Mouse (Mus musculus): ENCODE data around the gene Erv3. TPM values are rescaled to one million over a fixed set of nuclear protein-coding genes. Genes with fewer than 3 reads are reported as not detected.
A peak's percentile ranks its signal among the peaks of the same experiment; 100 is the strongest.

Erv3 gene
- polyA plus RNA-seq, 1 experiment from 2014 or later, result not detected

DNA sequence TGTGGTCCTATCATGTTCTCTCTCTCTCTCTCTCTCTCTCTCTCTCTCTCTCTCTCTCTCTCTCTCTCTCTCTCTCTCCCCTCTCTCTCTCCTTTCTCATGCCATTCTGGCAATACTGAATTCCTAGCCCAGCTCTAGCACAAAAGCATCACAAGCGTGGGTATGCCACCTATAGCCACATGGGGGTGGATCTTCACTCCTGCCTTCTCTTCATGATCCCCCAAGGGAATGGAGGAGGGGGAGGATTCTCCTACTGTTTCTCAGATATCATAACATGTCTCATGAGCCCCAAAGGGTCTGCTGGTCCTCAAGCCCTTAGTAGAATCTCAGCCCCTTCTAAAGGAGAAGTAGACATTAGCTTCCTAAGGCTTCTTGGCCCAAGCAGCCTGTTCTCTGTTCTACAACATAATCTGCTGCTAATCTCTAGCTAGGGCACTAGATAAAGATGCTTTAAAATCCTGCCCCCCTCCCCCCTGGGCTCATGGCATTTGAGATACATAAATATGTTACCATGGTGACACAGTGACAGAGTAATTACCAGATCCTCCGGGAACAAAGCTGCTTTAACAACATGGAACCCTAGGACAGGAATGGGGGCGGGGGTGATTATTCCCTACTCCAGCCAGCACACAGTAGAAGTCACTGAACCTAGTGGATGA, 3.2 kb upstream of the Erv3 start:
- H3K4me3 ChIP-seq, result no peak overlapping the region
- H3K36me3 ChIP-seq, result no peaks in the 10 kb centered on the region
- no peaks in the 10 kb centered on the region for H3K9me3 ChIP-seq (replicated peaks)
- ATAC-seq (replicated peaks; ENCODE audit: insufficient number of reproducible peaks, insufficient read depth, low FRiP score, low read depth), result no peak
- H3K4me1 ChIP-seq (replicated peaks), result no peaks in the 10 kb centered on the region
- WGBS, result 70% methylated on average over 3 of the region's 3 CpGs
- H3K4me2 ChIP-seq, result no peak overlapping the region
- H3K27ac ChIP-seq, result no peak overlapping the region
- H3K27me3 ChIP-seq, result peaks cover 5% of the 10 kb centered on the region; the same call in 1 of the 2 replicates
- no peak overlapping the region for H3K9ac ChIP-seq

DNA sequence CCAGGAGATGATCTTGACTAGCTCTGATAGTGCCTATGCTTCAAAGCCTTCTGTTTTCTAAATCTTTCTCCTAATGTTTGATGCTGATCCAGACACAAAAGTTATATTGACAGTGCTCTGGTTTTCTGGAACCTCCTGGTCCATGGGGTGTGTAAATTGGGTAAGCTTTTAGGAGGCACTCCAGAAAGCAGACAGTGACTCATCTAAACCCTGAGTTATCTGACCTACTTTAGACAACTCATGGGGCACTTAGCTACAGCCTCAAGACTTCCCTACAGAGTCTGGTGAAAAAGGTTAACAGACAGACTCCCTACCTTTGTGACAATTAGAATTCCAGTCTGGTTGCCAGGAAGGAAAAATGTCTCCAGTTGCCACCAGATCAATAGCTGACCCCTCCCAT, 1.7 kb downstream of the Erv3 start:
- Histone ChIP-seq H3K27ac (no peak overlapping the region), H3K9me3 (replicated peaks) (no peaks in the 10 kb centered on the region), H3K9ac (no peak overlapping the region), H3K36me3 (no peaks in the 10 kb centered on the region), H3K4me2 (no peak overlapping the region), H3K4me3 (no peak overlapping the region), H3K27me3 (peaks cover 5% of the 10 kb centered on the region; the same call in 1 of the 2 replicates), H3K4me1 (replicated peaks) (no peaks in the 10 kb centered on the region)
- ATAC-seq (replicated peaks; ENCODE audit: insufficient number of reproducible peaks, insufficient read depth, low FRiP score, low read depth), result no peak

DNA sequence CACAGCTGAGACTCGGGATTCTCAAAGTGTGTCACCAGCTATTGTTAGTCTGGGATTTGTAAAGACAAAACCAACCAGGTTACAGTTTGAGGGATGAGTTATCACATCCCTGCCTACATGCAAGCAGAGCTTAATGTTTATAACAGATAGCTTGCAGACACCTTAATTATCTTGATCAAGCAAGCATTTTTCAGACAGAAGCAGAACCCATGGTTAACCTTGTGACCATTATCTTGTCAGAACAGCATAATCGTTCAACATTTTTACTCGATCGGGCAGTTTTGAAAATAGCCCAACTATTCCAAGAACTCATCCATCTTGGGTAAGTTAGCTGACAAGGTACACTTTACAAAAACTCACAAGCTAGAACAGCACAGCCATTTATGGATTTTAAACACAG, 5.8 kb downstream of the Erv3 start:
- Histone ChIP-seq H3K36me3 (no peaks in the 10 kb centered on the region), H3K4me1 (replicated peaks) (no peaks in the 10 kb centered on the region), H3K9me3 (replicated peaks) (no peaks in the 10 kb centered on the region), H3K4me3 (no peak overlapping the region), H3K4me2 (no peak overlapping the region), H3K27ac (no peak overlapping the region), H3K9ac (no peak overlapping the region), H3K27me3 (peaks cover 5% of the 10 kb centered on the region; the same call in 1 of the 2 replicates)
- 67% methylated on average over 4 of the region's 4 CpGs for WGBS
- ATAC-seq (replicated peaks; ENCODE audit: insufficient number of reproducible peaks, insufficient read depth, low FRiP score, low read depth), result no peak

DNA sequence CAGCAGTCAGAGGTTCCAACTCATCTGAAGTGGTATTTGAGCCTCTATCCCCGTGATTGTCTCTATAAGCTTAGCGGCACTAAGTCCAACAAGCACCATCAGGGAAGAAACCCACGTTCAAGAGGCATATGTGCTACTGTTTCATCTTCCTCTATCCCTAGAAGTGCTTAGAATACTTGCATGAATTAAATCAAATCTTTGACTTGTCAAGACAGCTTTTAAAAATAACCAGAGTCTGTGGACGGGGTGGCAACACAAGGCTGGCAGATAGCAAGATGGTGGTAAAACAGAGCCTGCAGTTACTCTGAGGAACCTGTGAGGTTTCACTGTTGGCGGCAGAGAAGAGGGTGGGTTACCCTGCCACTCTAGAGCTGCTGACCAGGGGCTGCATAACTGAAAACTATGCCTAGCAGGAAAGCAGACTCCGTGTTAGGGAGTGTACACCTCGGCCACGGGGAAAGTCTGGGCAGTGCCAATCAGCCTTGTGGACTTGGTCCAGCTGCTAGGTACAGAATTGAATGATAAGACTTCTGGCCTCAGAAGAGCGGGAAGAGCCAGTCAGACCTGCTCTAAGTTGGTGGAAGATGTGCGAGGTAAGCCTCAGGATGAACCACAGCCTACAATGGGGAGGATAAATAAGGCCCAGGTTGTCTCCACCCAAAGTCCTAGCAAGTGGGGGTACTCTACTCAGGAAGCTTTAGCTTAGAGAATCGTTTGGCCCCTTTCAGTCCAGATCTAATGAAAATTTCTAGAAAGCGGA, 8.0 kb downstream of the Erv3 start:
- Histone ChIP-seq H3K27me3 (no peaks in the 10 kb centered on the region), H3K4me2 (no peak overlapping the region), H3K9ac (no peak overlapping the region), H3K36me3 (no peaks in the 10 kb centered on the region), H3K9me3 (replicated peaks) (no peaks in the 10 kb centered on the region), H3K27ac (no peak overlapping the region), H3K4me1 (replicated peaks) (peaks cover 8% of the 10 kb centered on the region), H3K4me3 (no peak overlapping the region)
- ATAC-seq (replicated peaks; ENCODE audit: insufficient number of reproducible peaks, insufficient read depth, low FRiP score, low read depth), result no peak
- WGBS, result 70% methylated on average over 12 of the region's 12 CpGs

DNA sequence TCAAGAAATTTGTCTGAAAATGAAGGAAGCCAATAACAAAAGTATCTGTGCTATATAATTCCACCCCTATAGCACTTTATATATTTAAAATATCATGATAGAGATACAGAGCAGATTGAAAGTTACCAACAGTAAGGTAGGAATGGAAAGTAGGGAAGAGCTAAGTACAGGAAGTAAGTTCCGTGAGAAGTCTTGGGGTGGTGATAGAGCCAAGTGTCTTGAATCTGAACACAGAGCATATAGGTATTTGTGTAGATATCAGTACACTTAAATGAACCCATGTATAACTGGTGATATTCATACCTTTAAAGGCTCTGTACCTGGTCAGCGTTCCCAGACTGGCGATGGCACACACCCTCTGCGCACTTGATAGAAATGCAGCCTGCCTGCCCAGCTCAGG, 9.5 kb downstream of the Erv3 start:
- peaks cover 21% of the 10 kb centered on the region for H3K4me1 ChIP-seq (replicated peaks)
- no peak overlapping the region for H3K9ac ChIP-seq
- no peak overlapping the region for H3K4me3 ChIP-seq
- no peak for ATAC-seq (replicated peaks; ENCODE audit: insufficient number of reproducible peaks, insufficient read depth, low FRiP score, low read depth)
- H3K27ac ChIP-seq, result no peak overlapping the region
- no peaks in the 10 kb centered on the region for H3K9me3 ChIP-seq (replicated peaks)
- no peaks in the 10 kb centered on the region for H3K36me3 ChIP-seq
- WGBS, result 91% methylated on average over 4 of the region's 4 CpGs
- H3K4me2 ChIP-seq, result no peak overlapping the region
- H3K27me3 ChIP-seq, result no peaks in the 10 kb centered on the region

DNA sequence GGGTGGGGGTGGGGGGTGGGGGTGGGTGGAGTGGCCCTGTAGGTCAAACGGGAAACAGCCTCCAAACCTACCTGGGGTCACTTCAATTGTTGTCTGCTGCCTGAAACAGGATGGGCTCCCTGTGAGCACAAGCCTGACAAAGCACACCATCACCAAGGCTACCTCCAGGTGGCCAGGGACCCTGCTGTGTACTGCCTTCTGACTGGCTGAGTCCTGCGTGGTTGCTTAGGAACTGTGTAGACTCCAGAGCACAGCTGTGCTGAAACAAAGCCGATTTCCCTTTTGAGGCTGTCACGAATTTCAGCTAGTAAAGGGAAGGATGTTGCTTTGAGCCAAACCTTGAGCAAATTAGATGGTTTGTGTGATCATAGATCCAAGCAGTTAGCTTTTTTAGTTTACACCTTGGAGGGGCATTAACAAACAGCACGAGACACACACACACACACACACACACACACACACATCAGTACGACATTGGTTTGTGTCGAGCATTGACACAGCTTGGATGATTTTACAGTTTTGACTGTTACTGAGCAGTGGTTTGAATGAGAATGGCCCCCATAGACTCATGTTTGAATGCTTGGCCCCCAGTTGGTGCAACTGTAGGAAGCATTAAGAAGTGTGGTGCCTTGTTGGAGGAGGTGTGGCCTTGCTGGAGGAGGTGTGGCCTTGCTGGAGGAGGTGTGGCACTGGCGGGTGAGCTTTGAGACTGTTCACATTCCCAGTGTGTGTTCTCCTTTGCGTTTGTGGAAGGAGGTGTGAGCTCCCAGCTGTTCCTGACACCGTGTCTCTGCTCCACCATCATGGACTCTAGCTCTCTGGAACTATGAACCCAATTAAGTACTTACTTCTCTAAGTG, 11.8 kb downstream of the Erv3 start:
- H3K27ac ChIP-seq, result no peak overlapping the region
- H3K9me3 ChIP-seq (replicated peaks), result no peaks in the 10 kb centered on the region
- ATAC-seq (replicated peaks; ENCODE audit: insufficient number of reproducible peaks, insufficient read depth, low FRiP score, low read depth), result peak; percentile 51; the same call in 1 of the 2 replicates
- peaks cover 21% of the 10 kb centered on the region for H3K4me1 ChIP-seq (replicated peaks)
- no peak overlapping the region for H3K4me2 ChIP-seq
- no peak overlapping the region for H3K9ac ChIP-seq
- 19% methylated on average over 10 of the region's 10 CpGs for WGBS
- no peaks in the 10 kb centered on the region for H3K36me3 ChIP-seq
- no peak overlapping the region for H3K4me3 ChIP-seq
- no peaks in the 10 kb centered on the region for H3K27me3 ChIP-seq

DNA sequence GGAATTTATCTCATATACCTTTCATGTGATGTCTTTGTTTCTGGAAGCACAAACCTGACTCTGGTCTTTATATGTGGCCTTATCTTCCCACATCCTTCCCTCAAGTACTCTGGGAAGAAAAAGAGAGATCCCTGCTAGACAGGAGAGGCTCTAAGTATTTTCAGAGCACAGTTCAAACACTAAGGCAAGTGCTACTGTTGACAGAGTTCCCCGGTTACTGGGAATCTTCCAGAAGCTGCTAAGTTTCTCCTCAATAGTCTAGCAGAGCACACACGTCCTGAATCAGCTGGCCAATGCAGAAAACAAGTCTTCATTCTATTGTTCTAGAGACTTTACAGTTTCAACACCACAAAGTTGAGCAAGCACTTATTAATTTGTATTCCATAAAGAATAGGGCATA, 12.7 kb downstream of the Erv3 start:
- Histone ChIP-seq H3K4me3 (no peak overlapping the region), H3K4me1 (replicated peaks) (peaks cover 21% of the 10 kb centered on the region), H3K9ac (no peak overlapping the region), H3K4me2 (no peak overlapping the region), H3K27me3 (no peaks in the 10 kb centered on the region), H3K27ac (no peak overlapping the region), H3K9me3 (replicated peaks) (no peaks in the 10 kb centered on the region), H3K36me3 (no peaks in the 10 kb centered on the region)
- WGBS, result 30% methylated on average over 2 of the region's 2 CpGs
- ATAC-seq (replicated peaks; ENCODE audit: insufficient number of reproducible peaks, insufficient read depth, low FRiP score, low read depth), result no peak

DNA sequence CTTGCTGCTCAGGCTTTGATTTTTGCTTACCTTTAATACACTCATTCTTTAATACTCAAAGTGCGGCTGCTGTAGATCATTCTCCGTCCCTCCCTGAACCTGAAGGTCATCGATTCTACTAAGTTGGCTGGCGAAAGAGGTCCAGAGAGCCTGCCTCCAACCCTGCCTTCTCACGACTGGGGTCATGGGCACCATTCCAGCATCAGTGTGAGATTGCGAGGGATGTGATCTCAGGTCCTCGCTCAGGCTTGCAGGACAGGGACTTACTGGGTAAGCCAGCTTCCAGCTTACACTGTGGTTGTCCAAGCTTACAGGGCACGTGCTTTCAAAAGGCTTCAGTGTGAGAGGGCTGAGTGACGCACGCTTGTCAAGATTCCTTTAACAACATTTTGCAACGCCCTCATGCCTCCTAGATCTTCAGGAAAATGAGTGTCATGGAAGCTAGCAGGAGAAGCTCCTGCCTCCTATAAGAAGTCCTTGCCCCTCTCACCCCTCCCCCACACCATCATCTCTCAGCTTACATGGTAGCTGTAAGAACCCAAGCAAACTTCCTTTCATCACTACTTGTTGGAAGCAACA, 13.3 kb downstream of the Erv3 start:
- Histone ChIP-seq H3K4me2 (peak overlapping the region; percentile 39), H3K36me3 (no peaks in the 10 kb centered on the region), H3K4me1 (replicated peaks) (peaks cover 23% of the 10 kb centered on the region), H3K4me3 (no peak overlapping the region), H3K27me3 (no peaks in the 10 kb centered on the region), H3K9me3 (replicated peaks) (no peaks in the 10 kb centered on the region), H3K9ac (no peak overlapping the region), H3K27ac (peak overlapping the region; percentile 74)
- WGBS, result 37% methylated on average over 11 of the region's 11 CpGs
- ATAC-seq (replicated peaks; ENCODE audit: insufficient number of reproducible peaks, insufficient read depth, low FRiP score, low read depth), result 0 out of 2 replicates have a peak, but pooled peaks have one; percentile 10

DNA sequence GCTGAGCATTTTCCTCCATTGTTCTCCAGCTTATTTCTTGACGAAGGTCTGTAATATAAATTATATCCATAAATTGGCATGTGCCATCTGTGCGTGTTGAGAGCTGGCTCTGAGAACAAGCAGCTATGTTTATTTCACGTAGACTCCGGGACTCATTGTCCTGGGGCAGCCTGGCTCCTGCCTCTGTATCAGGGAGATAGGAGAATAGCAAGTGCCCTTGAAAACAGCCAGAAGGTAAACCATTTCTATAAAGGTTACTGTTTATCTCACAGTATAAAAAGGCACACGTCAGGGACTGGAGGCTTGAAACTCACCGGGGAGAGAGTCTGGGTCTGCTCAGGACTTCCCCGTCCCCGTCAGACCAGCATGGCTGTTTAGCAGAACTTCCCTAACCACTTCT, 13.9 kb downstream of the Erv3 start:
- no peaks in the 10 kb centered on the region for H3K36me3 ChIP-seq
- peak; percentile 53; the same call in 1 of the 2 replicates for ATAC-seq (replicated peaks; ENCODE audit: insufficient number of reproducible peaks, insufficient read depth, low FRiP score, low read depth)
- WGBS, result 28% methylated on average over 8 of the region's 8 CpGs
- H3K4me3 ChIP-seq, result no peak overlapping the region
- H3K27ac ChIP-seq, result peak overlapping the region; percentile 74
- H3K4me1 ChIP-seq (replicated peaks), result peaks cover 29% of the 10 kb centered on the region
- H3K4me2 ChIP-seq, result peak overlapping the region; percentile 39
- no peak overlapping the region for H3K9ac ChIP-seq
- no peaks in the 10 kb centered on the region for H3K9me3 ChIP-seq (replicated peaks)
- no peaks in the 10 kb centered on the region for H3K27me3 ChIP-seq

DNA sequence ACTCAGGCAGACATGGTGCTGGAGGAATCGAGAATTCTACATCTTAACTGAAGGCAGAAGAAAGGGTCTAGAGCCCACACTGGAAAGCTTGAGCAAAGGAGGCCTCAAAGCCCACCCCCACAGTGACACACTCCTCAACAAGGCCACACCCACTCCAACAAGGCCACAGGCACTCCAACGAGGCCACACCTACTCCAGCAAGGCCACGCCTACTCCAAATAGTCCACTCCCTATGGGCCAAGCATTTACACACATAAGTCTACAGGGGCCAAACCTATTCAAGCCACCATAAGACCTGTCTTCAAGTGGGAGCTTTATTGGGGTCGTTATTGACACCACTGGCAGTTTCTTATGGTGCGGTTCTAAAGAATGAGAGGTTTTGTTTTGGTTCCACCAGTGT, 17.0 kb downstream of the Erv3 start:
- H3K4me1 ChIP-seq (replicated peaks), result peaks cover 32% of the 10 kb centered on the region
- no peaks in the 10 kb centered on the region for H3K36me3 ChIP-seq
- H3K27me3 ChIP-seq, result no peaks in the 10 kb centered on the region
- no peak for ATAC-seq (replicated peaks; ENCODE audit: insufficient number of reproducible peaks, insufficient read depth, low FRiP score, low read depth)
- no peak overlapping the region for H3K4me3 ChIP-seq
- no peaks in the 10 kb centered on the region for H3K9me3 ChIP-seq (replicated peaks)
- no peak overlapping the region for H3K9ac ChIP-seq
- WGBS, result 83% methylated on average over 5 of the region's 5 CpGs
- H3K4me2 ChIP-seq, result no peak overlapping the region
- H3K27ac ChIP-seq, result no peak overlapping the region

DNA sequence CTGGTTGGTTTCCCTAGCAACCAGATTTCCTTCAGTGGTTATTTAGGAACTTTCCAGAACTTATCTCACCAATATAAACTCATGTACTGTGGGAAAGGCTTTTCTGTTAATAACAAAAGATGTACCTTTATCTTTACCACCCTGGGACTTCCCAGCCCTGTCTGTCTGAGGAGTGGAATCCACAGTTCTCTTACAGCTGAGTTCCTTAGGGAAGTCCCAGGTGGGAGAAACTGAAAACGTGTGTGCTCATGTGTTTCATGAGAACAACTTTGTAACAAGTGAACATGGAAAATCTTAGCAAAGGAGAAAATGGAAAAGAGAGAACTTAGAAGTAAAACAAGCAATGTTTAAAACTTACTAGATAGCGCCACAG, 18.2 kb downstream of the Erv3 start:
- Histone ChIP-seq H3K27ac (no peak overlapping the region), H3K9me3 (replicated peaks) (no peaks in the 10 kb centered on the region), H3K4me3 (no peak overlapping the region), H3K9ac (no peak overlapping the region), H3K4me1 (replicated peaks) (peaks cover 24% of the 10 kb centered on the region), H3K4me2 (no peak overlapping the region), H3K27me3 (no peaks in the 10 kb centered on the region), H3K36me3 (no peaks in the 10 kb centered on the region)
- no peak for ATAC-seq (replicated peaks; ENCODE audit: insufficient number of reproducible peaks, insufficient read depth, low FRiP score, low read depth)
- WGBS, result 56% methylated on average over 2 of the region's 2 CpGs

Data from heart, embryonic 15.5 days (tissue).